Mouse (Mus musculus): ENCODE measurements around the gene Cdh23. TPM values are rescaled to one million over a fixed set of nuclear protein-coding genes. Genes with fewer than 3 reads are reported as not detected.

The Cdh23 gene
- polyA plus RNA-seq, 1 experiment from 2014 or later = 0.26 TPM

GRCm38 (mm10) chr10:60571491-60571890, 124.8 kb downstream of the Cdh23 start:
- Histone ChIP-seq H3K27me3 (replicated peaks; ENCODE audit: control insufficient read depth, insufficient read depth, low read length) (no peaks in the 10 kb centered on the region), H3K4me2 (replicated peaks; ENCODE audit: low read depth) (no peak overlapping the region), H3K9ac (ENCODE audit: low read depth, low read length) (no peak overlapping the region), H3K4me1 (replicated peaks; ENCODE audit: control insufficient read depth, insufficient read depth, low read length) (no peaks in the 10 kb centered on the region), H3K9me3 (ENCODE audit: control insufficient read depth) (no peaks in the 10 kb centered on the region), H3K27ac (ENCODE audit: low read depth, low read length) (no peak overlapping the region), H3K36me3 (ENCODE audit: control insufficient read depth, insufficient read depth) (no peaks in the 10 kb centered on the region), H3K4me3 (ENCODE audit: low read depth, low read length) (no peak overlapping the region)
- ATAC-seq = no peak
- no peak for TF ChIP-seq CTCF (IDR thresholded peaks at IDR 0.05; ENCODE audit: low read depth)
- 68% methylated on average over 4 of the region's 4 CpGs for WGBS

GRCm38 (mm10) chr10:60566369-60567037, 129.8 kb downstream of the Cdh23 start:
- H3K4me3 ChIP-seq (ENCODE audit: low read depth, low read length) = no peak overlapping the region
- ATAC-seq = no peak
- no peak for TF ChIP-seq CTCF (IDR thresholded peaks at IDR 0.05; ENCODE audit: low read depth)
- H3K9ac ChIP-seq (ENCODE audit: low read depth, low read length) = no peak overlapping the region
- no peaks in the 10 kb centered on the region for H3K9me3 ChIP-seq (ENCODE audit: control insufficient read depth)
- H3K4me1 ChIP-seq (replicated peaks; ENCODE audit: control insufficient read depth, insufficient read depth, low read length) = no peaks in the 10 kb centered on the region
- H3K27ac ChIP-seq (ENCODE audit: low read depth, low read length) = no peak overlapping the region
- H3K27me3 ChIP-seq (replicated peaks; ENCODE audit: control insufficient read depth, insufficient read depth, low read length) = no peaks in the 10 kb centered on the region
- 39% methylated on average over 24 of the region's 24 CpGs for WGBS
- H3K4me2 ChIP-seq (replicated peaks; ENCODE audit: low read depth) = 0 out of 2 replicates have a peak overlapping the region, but pooled peaks have one; percentile 27
- H3K36me3 ChIP-seq (ENCODE audit: control insufficient read depth, insufficient read depth) = no peaks in the 10 kb centered on the region

- Histone ChIP-seq H3K4me1 (replicated peaks; ENCODE audit: control insufficient read depth, insufficient read depth, low read length) (no peaks in the 10 kb centered on the region), H3K4me3 (ENCODE audit: low read depth, low read length) (no peak overlapping the region), H3K27me3 (replicated peaks; ENCODE audit: control insufficient read depth, insufficient read depth, low read length) (no peaks in the 10 kb centered on the region), H3K4me2 (replicated peaks; ENCODE audit: low read depth) (no peak overlapping the region), H3K9ac (ENCODE audit: low read depth, low read length) (no peak overlapping the region), H3K27ac (ENCODE audit: low read depth, low read length) (no peak overlapping the region), H3K9me3 (ENCODE audit: control insufficient read depth) (no peaks in the 10 kb centered on the region), H3K36me3 (ENCODE audit: control insufficient read depth, insufficient read depth) (no peaks in the 10 kb centered on the region)
- TF ChIP-seq CTCF (IDR thresholded peaks at IDR 0.05; ENCODE audit: low read depth) = no peak
- WGBS = 71% methylated on average over 6 of the region's 6 CpGs
- no peak for ATAC-seq
Measured at GRCm38 (mm10) chr10:60564136-60564535, 132.2 kb downstream of the Cdh23 start.

- no peak overlapping the region for H3K27ac ChIP-seq (ENCODE audit: low read depth, low read length)
- H3K36me3 ChIP-seq (ENCODE audit: control insufficient read depth, insufficient read depth) = no peaks in the 10 kb centered on the region
- H3K27me3 ChIP-seq (replicated peaks; ENCODE audit: control insufficient read depth, insufficient read depth, low read length) = no peaks in the 10 kb centered on the region
- no peak overlapping the region for H3K4me3 ChIP-seq (ENCODE audit: low read depth, low read length)
- no peak for ATAC-seq
- no peak overlapping the region for H3K9ac ChIP-seq (ENCODE audit: low read depth, low read length)
- H3K9me3 ChIP-seq (ENCODE audit: control insufficient read depth) = no peaks in the 10 kb centered on the region
- WGBS = 24% methylated on average over 7 of the region's 7 CpGs
- no peak for TF ChIP-seq CTCF (IDR thresholded peaks at IDR 0.05; ENCODE audit: low read depth)
- H3K4me1 ChIP-seq (replicated peaks; ENCODE audit: control insufficient read depth, insufficient read depth, low read length) = no peaks in the 10 kb centered on the region
- H3K4me2 ChIP-seq (replicated peaks; ENCODE audit: low read depth) = no peak overlapping the region
Measured at GRCm38 (mm10) chr10:60562946-60563345, 133.3 kb downstream of the Cdh23 start.

GRCm38 (mm10) chr10:60558491-60558927, 137.8 kb downstream of the Cdh23 start:
- H3K27ac ChIP-seq (ENCODE audit: low read depth, low read length) = no peak overlapping the region
- no peaks in the 10 kb centered on the region for H3K27me3 ChIP-seq (replicated peaks; ENCODE audit: control insufficient read depth, insufficient read depth, low read length)
- H3K4me3 ChIP-seq (ENCODE audit: low read depth, low read length) = no peak overlapping the region
- no peak overlapping the region for H3K4me2 ChIP-seq (replicated peaks; ENCODE audit: low read depth)
- no peak for TF ChIP-seq CTCF (IDR thresholded peaks at IDR 0.05; ENCODE audit: low read depth)
- H3K4me1 ChIP-seq (replicated peaks; ENCODE audit: control insufficient read depth, insufficient read depth, low read length) = no peaks in the 10 kb centered on the region
- ATAC-seq = no peak
- 41% methylated on average over 9 of the region's 9 CpGs for WGBS
- H3K36me3 ChIP-seq (ENCODE audit: control insufficient read depth, insufficient read depth) = no peaks in the 10 kb centered on the region
- no peak overlapping the region for H3K9ac ChIP-seq (ENCODE audit: low read depth, low read length)
- no peaks in the 10 kb centered on the region for H3K9me3 ChIP-seq (ENCODE audit: control insufficient read depth)

- Histone ChIP-seq H3K9ac (ENCODE audit: low read depth, low read length) (no peak overlapping the region), H3K4me3 (ENCODE audit: low read depth, low read length) (no peak overlapping the region), H3K36me3 (ENCODE audit: control insufficient read depth, insufficient read depth) (no peaks in the 10 kb centered on the region), H3K4me2 (replicated peaks; ENCODE audit: low read depth) (no peak overlapping the region), H3K4me1 (replicated peaks; ENCODE audit: control insufficient read depth, insufficient read depth, low read length) (no peaks in the 10 kb centered on the region), H3K9me3 (ENCODE audit: control insufficient read depth) (no peaks in the 10 kb centered on the region), H3K27me3 (replicated peaks; ENCODE audit: control insufficient read depth, insufficient read depth, low read length) (no peaks in the 10 kb centered on the region), H3K27ac (ENCODE audit: low read depth, low read length) (no peak overlapping the region)
- 63% methylated on average over 3 of the region's 4 CpGs for WGBS
- no peak for ATAC-seq
- no peak for TF ChIP-seq CTCF (IDR thresholded peaks at IDR 0.05; ENCODE audit: low read depth)
Measured at GRCm38 (mm10) chr10:60552951-60553635, 143.2 kb downstream of the Cdh23 start.

All from intestine, postnatal 0 days (tissue).